Mouse (Mus musculus): ENCODE data around the gene A030005K14Rik. TPM values are rescaled to one million over a fixed set of nuclear protein-coding genes. Genes with fewer than 3 reads are reported as not detected.

Gene A030005K14Rik
- total RNA-seq, 2 experiments from 2014 or later, result not detected

DNA sequence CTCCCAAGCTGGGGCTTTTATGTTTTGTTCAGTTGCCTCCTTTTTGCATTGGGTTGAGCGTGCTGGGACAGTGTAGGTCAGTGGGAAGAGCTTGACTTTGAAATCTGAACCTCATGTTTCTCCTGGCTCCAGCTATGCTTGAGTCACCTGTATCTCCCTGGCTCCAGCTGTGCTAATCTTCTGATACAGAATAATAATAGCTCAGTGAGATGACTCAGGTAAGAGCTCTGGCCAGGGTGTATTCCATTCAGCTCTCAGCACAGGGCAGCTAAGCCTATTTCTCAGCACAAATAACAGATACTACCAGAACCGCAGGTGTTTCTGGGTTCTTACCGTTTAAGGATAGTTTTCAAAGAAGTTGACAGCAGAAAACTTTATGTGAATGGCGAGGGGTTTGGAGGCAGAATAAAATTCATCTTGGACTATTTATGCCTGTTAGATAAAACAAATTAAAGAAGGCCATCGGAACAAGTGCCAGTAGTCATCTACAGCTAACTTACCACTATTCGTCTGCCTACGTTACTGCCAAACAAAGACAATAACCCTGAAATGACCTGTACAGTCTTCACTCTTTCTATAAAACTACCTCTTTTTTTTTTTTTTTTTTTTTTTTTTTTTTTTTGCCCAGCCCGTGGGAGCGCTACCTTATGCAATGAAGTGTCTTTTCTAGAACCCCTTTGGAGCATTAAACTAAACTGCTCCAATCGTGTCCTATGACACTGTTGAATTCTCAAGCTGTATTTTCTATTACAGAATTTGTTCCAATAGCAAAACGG is 22.1 kb downstream of the A030005K14Rik start:
- no peak for ATAC-seq (replicated peaks; ENCODE audit: poor library complexity)

- no peak for ATAC-seq (replicated peaks; ENCODE audit: poor library complexity)
Measured at GRCm38 (mm10) chr1:83034509-83034908, 24.7 kb downstream of the A030005K14Rik start.

DNA sequence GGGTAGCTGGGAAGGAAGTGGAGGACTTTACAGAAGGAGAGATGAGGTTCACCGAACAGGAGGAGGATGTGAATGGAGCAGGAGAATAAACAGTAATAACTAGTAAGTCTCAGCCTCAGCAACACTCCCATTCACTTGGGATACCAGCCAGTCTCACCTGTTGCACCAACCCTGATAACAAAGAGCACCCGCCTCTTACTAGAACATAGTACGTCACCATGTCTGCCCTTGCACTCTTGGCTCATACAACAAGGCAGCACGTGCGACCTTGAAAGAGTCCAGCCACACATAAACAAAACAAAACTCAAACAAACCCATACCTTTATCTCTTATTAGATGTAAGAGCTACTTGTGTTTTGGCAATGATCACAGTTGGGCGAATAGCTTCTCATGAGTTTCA is 26.7 kb downstream of the A030005K14Rik start:
- no peak for ATAC-seq (replicated peaks; ENCODE audit: poor library complexity)

DNA sequence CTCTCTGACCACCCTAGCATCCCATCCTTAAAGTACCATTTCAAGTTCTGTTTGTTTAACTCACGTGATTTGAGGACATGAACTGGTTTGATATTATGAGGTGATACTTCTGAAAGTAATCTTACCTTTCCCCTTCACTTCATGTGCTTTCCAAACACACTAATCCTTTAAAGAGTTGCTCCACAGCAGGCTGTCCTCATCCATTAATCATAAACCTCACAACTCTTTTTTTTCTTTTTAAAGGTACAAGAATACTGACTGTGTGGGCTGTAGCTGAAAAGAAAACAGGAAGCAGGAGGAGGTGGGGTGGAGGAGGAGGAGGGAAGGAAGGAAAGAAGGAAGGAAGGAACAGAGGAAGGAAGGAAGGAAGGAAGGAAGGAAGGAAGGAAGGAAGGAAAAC is 27.2 kb downstream of the A030005K14Rik start:
- ATAC-seq (replicated peaks; ENCODE audit: poor library complexity), result no peak

DNA sequence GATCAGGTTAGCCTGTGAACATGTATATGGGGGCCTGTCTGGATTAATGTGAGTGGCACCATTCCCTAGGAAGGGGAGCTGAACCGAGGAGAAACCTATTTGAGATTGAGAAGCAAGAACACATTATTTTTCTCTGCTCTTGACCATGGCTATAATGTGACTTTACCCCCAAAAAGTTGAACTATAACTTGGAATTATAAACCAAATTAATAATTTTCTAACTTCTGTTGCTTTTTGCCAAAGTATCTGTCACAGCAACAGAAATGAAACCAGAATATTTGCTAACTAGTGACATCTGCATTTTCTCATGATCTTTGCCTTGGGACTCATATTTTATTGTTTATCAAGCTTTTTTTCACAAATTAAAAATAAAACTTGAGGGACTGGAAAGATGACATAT is 42.6 kb downstream of the A030005K14Rik start:
- ATAC-seq (replicated peaks; ENCODE audit: poor library complexity), result no peak

DNA sequence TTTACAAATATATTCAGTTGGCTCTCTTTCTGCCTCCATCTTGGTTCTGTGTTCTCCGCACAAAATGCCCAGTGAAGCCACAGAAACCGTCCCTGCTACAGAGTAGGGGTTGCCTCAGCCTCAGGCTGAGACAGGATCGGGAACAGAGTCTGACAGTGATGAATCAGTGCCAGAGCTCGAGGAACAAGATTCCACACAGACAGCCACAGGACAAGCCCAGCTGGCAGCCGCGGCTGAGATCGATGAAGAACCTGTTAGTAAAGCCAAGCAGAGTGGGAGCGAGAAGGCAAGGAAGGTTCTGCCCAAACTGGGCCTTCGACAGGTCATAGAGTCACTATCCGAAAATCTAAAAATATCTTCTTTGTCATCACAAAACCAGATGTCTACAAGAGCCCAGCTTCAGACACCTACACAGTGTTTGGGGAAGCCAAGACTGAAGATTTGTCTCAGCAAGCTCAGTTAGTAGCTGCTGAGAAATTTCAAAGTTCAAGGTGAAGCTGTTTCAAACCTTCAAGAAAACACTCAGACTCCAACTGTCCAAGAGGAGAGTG is 43.8 kb downstream of the A030005K14Rik start:
- ATAC-seq (replicated peaks; ENCODE audit: poor library complexity), result no peak

DNA sequence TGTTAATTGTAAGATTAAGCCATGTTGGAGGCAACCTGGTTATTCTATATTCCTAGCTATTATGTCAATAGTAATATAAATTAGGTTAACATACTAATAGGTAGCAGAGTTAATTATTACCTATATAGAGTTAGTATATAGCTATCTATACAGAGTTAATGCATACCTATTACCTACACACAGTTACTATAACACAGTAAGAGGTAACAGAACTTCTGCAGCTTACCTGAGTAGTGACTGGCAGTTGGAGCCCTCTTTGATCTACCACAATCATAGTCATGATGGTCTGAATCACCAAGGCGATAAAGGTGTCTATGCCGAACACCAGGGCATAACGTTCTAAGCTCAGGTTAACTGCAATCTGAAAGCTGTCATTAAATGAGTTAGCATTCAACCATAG is 44.7 kb downstream of the A030005K14Rik start:
- ATAC-seq (replicated peaks; ENCODE audit: poor library complexity), result no peak

Other genes with a start within 250 kb of the A030005K14Rik start
- gene Agfg1, start 219.9 kb downstream of the A030005K14Rik start, total RNA-seq (2015), result 43.1 and 48.3 TPM in 2 replicates
- 31.5 and 36.2 TPM in 2 replicates for gene Agfg1, start 219.9 kb downstream of the A030005K14Rik start, total RNA-seq (2017)
- gene A030005L19Rik, start 146.1 kb downstream of the A030005K14Rik start, total RNA-seq (2015), result not detected in 2 replicates
- not detected in 2 replicates for gene A030005L19Rik, start 146.1 kb downstream of the A030005K14Rik start, total RNA-seq (2017)
- 0.17 TPM in 1 of 2 replicates, not detected in the other for gene A030014E15Rik, start 134.5 kb downstream of the A030005K14Rik start, total RNA-seq (2015)
- gene A030014E15Rik, start 134.5 kb downstream of the A030005K14Rik start, total RNA-seq (2017), result not detected in 2 replicates
- not detected in 2 replicates for gene Gm6217, start 128.0 kb downstream of the A030005K14Rik start, total RNA-seq (2015)
- not detected in 2 replicates for gene Gm6217, start 128.0 kb downstream of the A030005K14Rik start, total RNA-seq (2017)
- not detected in 2 replicates for gene A030003K21Rik, start 116.0 kb downstream of the A030005K14Rik start, total RNA-seq (2015)
- not detected in 2 replicates for gene A030003K21Rik, start 116.0 kb downstream of the A030005K14Rik start, total RNA-seq (2017)
- gene Gm7544, start 103.4 kb downstream of the A030005K14Rik start, total RNA-seq (2015), result not detected in 2 replicates
- gene Gm7544, start 103.4 kb downstream of the A030005K14Rik start, total RNA-seq (2017), result not detected in 2 replicates
- not detected in 2 replicates for gene Gm47955, start 99.1 kb downstream of the A030005K14Rik start, total RNA-seq (2015)
- not detected in 2 replicates for gene Gm47955, start 99.1 kb downstream of the A030005K14Rik start, total RNA-seq (2017)
- not detected in 2 replicates for gene Gm47959, start 58.8 kb downstream of the A030005K14Rik start, total RNA-seq (2015)
- gene Gm47959, start 58.8 kb downstream of the A030005K14Rik start, total RNA-seq (2017), result not detected in 2 replicates
- not detected in 2 replicates for gene Slc19a3, start 20.9 kb downstream of the A030005K14Rik start, total RNA-seq (2015)
- gene Slc19a3, start 20.9 kb downstream of the A030005K14Rik start, total RNA-seq (2017), result not detected in 2 replicates
- gene Krtap28-10, start 16.9 kb downstream of the A030005K14Rik start, total RNA-seq (2015), result not detected in 2 replicates
- gene Krtap28-10, start 16.9 kb downstream of the A030005K14Rik start, total RNA-seq (2017), result not detected in 2 replicates
- gene Gm47969, start 14.4 kb downstream of the A030005K14Rik start, total RNA-seq (2015), result not detected in 2 replicates
- not detected in 2 replicates for gene Gm47969, start 14.4 kb downstream of the A030005K14Rik start, total RNA-seq (2017)
- not detected in 2 replicates for gene Krtap28-13, start 1.6 kb upstream of the A030005K14Rik start, total RNA-seq (2015)
- not detected in 2 replicates for gene Krtap28-13, start 1.6 kb upstream of the A030005K14Rik start, total RNA-seq (2017)
- not detected in 2 replicates for gene Ccl20, start 57.4 kb upstream of the A030005K14Rik start, total RNA-seq (2015)
- gene Ccl20, start 57.4 kb upstream of the A030005K14Rik start, total RNA-seq (2017), result not detected in 2 replicates
- not detected in 2 replicates for gene Daw1, start 100.4 kb upstream of the A030005K14Rik start, total RNA-seq (2015)
- gene Daw1, start 100.4 kb upstream of the A030005K14Rik start, total RNA-seq (2017), result not detected in 2 replicates